Mouse (Mus musculus): Measurements from ENCODE around the gene Trib3.
A peak's percentile ranks its signal among the peaks of the same experiment; 100 is the strongest.

Trib3 gene

GRCm38 (mm10) chr2:152346776-152347465 lies 3.1 kb upstream of the Trib3 start:
- DNase-seq (ENCODE audit: low read depth, low spot score), result no peak

GRCm38 (mm10) chr2:152345393-152345792 lies 1.6 kb upstream of the Trib3 start:
- peak; percentile 81 for DNase-seq (ENCODE audit: low read depth, low spot score)

GRCm38 (mm10) chr2:152344909-152345308 lies 1.1 kb upstream of the Trib3 start:
- DNase-seq (ENCODE audit: low read depth, low spot score), result no peak

- peak; percentile 55 for DNase-seq (ENCODE audit: low read depth, low spot score)
Observed at GRCm38 (mm10) chr2:152344361-152344760, 529 bp upstream of the Trib3 start.

GRCm38 (mm10) chr2:152339631-152340179 lies 4.1 kb downstream of the Trib3 start:
- DNase-seq (ENCODE audit: low read depth, low spot score), result peak; percentile 59

GRCm38 (mm10) chr2:152338319-152338718 lies 5.5 kb downstream of the Trib3 start:
- DNase-seq (ENCODE audit: low read depth, low spot score), result no peak

GRCm38 (mm10) chr2:152337591-152338212 lies 6.1 kb downstream of the Trib3 start:
- DNase-seq (ENCODE audit: low read depth, low spot score), result no peak

- no peak for DNase-seq (ENCODE audit: low read depth, low spot score)
Observed at GRCm38 (mm10) chr2:152336856-152337255, 7.0 kb downstream of the Trib3 start.

GRCm38 (mm10) chr2:152335289-152335820 lies 8.5 kb downstream of the Trib3 start:
- no peak for DNase-seq (ENCODE audit: low read depth, low spot score)

- no peak for DNase-seq (ENCODE audit: low read depth, low spot score)
Observed at GRCm38 (mm10) chr2:152333345-152334006, 10.4 kb downstream of the Trib3 start.

GRCm38 (mm10) chr2:152332101-152332825 lies 11.6 kb downstream of the Trib3 start, which contains the start of gene Rbck1:
TSS of gene Rbck1 (minus strand) at chr2:152332653.
- peak; percentile 94 for DNase-seq (ENCODE audit: low read depth, low spot score)

GRCm38 (mm10) chr2:152330858-152331423 lies 12.9 kb downstream of the Trib3 start:
- no peak for DNase-seq (ENCODE audit: low read depth, low spot score)

- peak; percentile 63 for DNase-seq (ENCODE audit: low read depth, low spot score)
Observed at GRCm38 (mm10) chr2:152327980-152328379, 15.9 kb downstream of the Trib3 start.

GRCm38 (mm10) chr2:152326654-152327053 lies 17.2 kb downstream of the Trib3 start:
- no peak for DNase-seq (ENCODE audit: low read depth, low spot score)

- no peak for DNase-seq (ENCODE audit: low read depth, low spot score)
Observed at GRCm38 (mm10) chr2:152326157-152326556, 17.7 kb downstream of the Trib3 start.

GRCm38 (mm10) chr2:152324842-152325241 lies 19.0 kb downstream of the Trib3 start:
- no peak for DNase-seq (ENCODE audit: low read depth, low spot score)

GRCm38 (mm10) chr2:152323971-152324370 lies 19.9 kb downstream of the Trib3 start:
- no peak for DNase-seq (ENCODE audit: low read depth, low spot score)

GRCm38 (mm10) chr2:152322198-152322597 lies 21.6 kb downstream of the Trib3 start:
- no peak for DNase-seq (ENCODE audit: low read depth, low spot score)

GRCm38 (mm10) chr2:152321558-152321957 lies 22.3 kb downstream of the Trib3 start:
- DNase-seq (ENCODE audit: low read depth, low spot score), result no peak

- no peak for DNase-seq (ENCODE audit: low read depth, low spot score)
Observed at GRCm38 (mm10) chr2:152317054-152317453, 26.8 kb downstream of the Trib3 start.

GRCm38 (mm10) chr2:152313926-152314325 lies 29.9 kb downstream of the Trib3 start:
- DNase-seq (ENCODE audit: low read depth, low spot score), result no peak
